Mouse (Mus musculus) MEL (cell line): ENCODE measurements around the gene Ccdc32. TPM values are rescaled to one million over a fixed set of nuclear protein-coding genes. Genes with fewer than 3 reads are reported as not detected.

Experiments
- DNase-seq: peaks from one replicate; pipeline ENCODE4 v3.0.0; 2011; ENCODE audit warnings: low read depth, low spot score
- H3K27ac ChIP-seq: 2 replicates; pipeline ENCODE4 v1.5.1; 2012; ENCODE audit warnings: low read depth, mild to moderate bottlenecking, control low read depth, low read length, moderate library complexity; ENCODE audit not compliant: control insufficient read depth
- H3K27me3 ChIP-seq, 2 experiments: fragments of 150-350 bp in 1 of 2; sonication (generic) in 1 of 2; 2 replicates each; pipeline ENCODE4 v1.6.1; 2012; ENCODE audit warnings: low read length in 2 of 2, mild to moderate bottlenecking in 2 of 2, improper control_type of control experiment in 1 of 2, moderate library complexity in 1 of 2; ENCODE audit not compliant: insufficient read depth in 2 of 2, control insufficient read depth in 1 of 2
- H3K36me3 ChIP-seq, 2 experiments: 2 replicates each; pipeline ENCODE4 v1.6.1; 2012 to 2014; ENCODE audit warnings: low read length in 2 of 2, improper control_type of control experiment in 1 of 2, inconsistent platforms in 1 of 2, mild to moderate bottlenecking in 1 of 2; ENCODE audit not compliant: insufficient read depth in 2 of 2, control insufficient read depth in 1 of 2
- H3K4me1 ChIP-seq, 2 experiments: fragments of 150-350 bp in 1 of 2; sonication (generic) in 1 of 2; 2 replicates each; pipeline ENCODE4 v1.6.1; 2012; ENCODE audit warnings: low read length in 2 of 2, improper control_type of control experiment in 1 of 2, mild to moderate bottlenecking in 1 of 2; ENCODE audit not compliant: insufficient read depth in 2 of 2, control insufficient read depth in 1 of 2
- H3K4me3 ChIP-seq, 2 experiments: fragments of 150-350 bp in 1 of 2; sonication (generic) in 1 of 2; 2 replicates each; pipeline ENCODE4 v1.5.1; 2012; ENCODE audit warnings: low read depth in 2 of 2, low read length in 2 of 2, mild to moderate bottlenecking in 2 of 2, moderate library complexity in 2 of 2, control low read depth in 1 of 2, improper control_type of control experiment in 1 of 2; ENCODE audit not compliant: control insufficient read depth in 1 of 2, insufficient read depth in 1 of 2
- H3K79me2 ChIP-seq: 2 replicates; pipeline ENCODE4 v1.6.1; 2012; ENCODE audit warnings: mild to moderate bottlenecking, low read length, moderate library complexity; ENCODE audit not compliant: control insufficient read depth, poor library complexity, insufficient read depth
- H3K9ac ChIP-seq: 2 replicates; pipeline ENCODE4 v1.6.1; 2012; ENCODE audit warnings: low read depth, mild to moderate bottlenecking, control low read depth, low read length, moderate library complexity; ENCODE audit not compliant: control insufficient read depth, poor library complexity, severe bottlenecking
- H3K9me3 ChIP-seq: fragments of 150-350 bp; sonication (generic); replicated peaks from 2 replicates; pipeline ENCODE4 v1.6.1; 2012; ENCODE audit warnings: mild to moderate bottlenecking, low read length, improper control_type of control experiment, moderate library complexity; ENCODE audit not compliant: insufficient read depth
- BHLHE40 ChIP-seq: IDR thresholded peaks from 2 replicates; pipeline ENCODE4 v1.6.1; 2012; ENCODE audit warnings: low read depth, mild to moderate bottlenecking, inconsistent platforms, low read length, improper control_type of control experiment, borderline replicate concordance
- ELF1 ChIP-seq: IDR thresholded peaks from 2 replicates; pipeline ENCODE4 v1.6.1; 2014; ENCODE audit warnings: low read depth, mild to moderate bottlenecking, inconsistent platforms, low read length, improper control_type of control experiment, moderate library complexity
- GATA1 ChIP-seq: IDR thresholded peaks from 2 replicates; pipeline ENCODE4 v1.6.1; 2011; ENCODE audit warnings: low read depth, low read length, improper control_type of control experiment
- HCFC1 ChIP-seq: IDR thresholded peaks from 2 replicates; pipeline ENCODE4 v1.6.1; 2012; ENCODE audit warnings: low read depth, mild to moderate bottlenecking, inconsistent platforms, low read length, improper control_type of control experiment, moderate library complexity
- JUND ChIP-seq: IDR thresholded peaks from 2 replicates; pipeline ENCODE4 v1.6.1; 2011; ENCODE audit warnings: low read depth, mild to moderate bottlenecking, improper control_type of control experiment, low read length
- MAX ChIP-seq: IDR thresholded peaks from 2 replicates; pipeline ENCODE4 v1.6.1; 2011; ENCODE audit warnings: low read length, improper control_type of control experiment
- MXI1 ChIP-seq: IDR thresholded peaks from 2 replicates; pipeline ENCODE4 v1.6.1; 2011; ENCODE audit warnings: mild to moderate bottlenecking, low read depth, low read length, improper control_type of control experiment
- NELFE ChIP-seq: IDR thresholded peaks from 2 replicates; pipeline ENCODE4 v1.6.1; 2011; ENCODE audit warnings: low read depth, low read length, improper control_type of control experiment
- NRF1 ChIP-seq: IDR thresholded peaks from 2 replicates; pipeline ENCODE4 v1.6.1; 2014; ENCODE audit warnings: low read depth, mild to moderate bottlenecking, inconsistent platforms, low read length, improper control_type of control experiment, moderate library complexity; ENCODE audit not compliant: poor library complexity, insufficient read depth, severe bottlenecking
- POLR2A ChIP-seq, 2 experiments: IDR thresholded peaks; 2 replicates each; pipeline ENCODE4 v1.6.1; 2011 to 2012; ENCODE audit warnings: low read length in 2 of 2, mild to moderate bottlenecking in 2 of 2, control low read depth in 1 of 2, improper control_type of control experiment in 1 of 2, low read depth in 1 of 2, moderate library complexity in 1 of 2; ENCODE audit not compliant: control insufficient read depth in 1 of 2, insufficient read depth in 1 of 2, poor library complexity in 1 of 2
- POLR2AphosphoS2 ChIP-seq: IDR thresholded peaks from 2 replicates; pipeline ENCODE4 v1.6.1; 2011; ENCODE audit warnings: low read length, improper control_type of control experiment
- RCOR1 ChIP-seq: IDR thresholded peaks from 2 replicates; pipeline ENCODE4 v1.6.1; 2012; ENCODE audit warnings: low read depth, mild to moderate bottlenecking, inconsistent platforms, low read length, improper control_type of control experiment
- SIN3A ChIP-seq: IDR thresholded peaks from 2 replicates; pipeline ENCODE4 v1.6.1; 2012; ENCODE audit warnings: low read length, improper control_type of control experiment, inconsistent platforms
- TAL1 ChIP-seq: IDR thresholded peaks from 2 replicates; pipeline ENCODE4 v1.6.1; 2012; ENCODE audit warnings: mild to moderate bottlenecking, inconsistent platforms, low read length, moderate library complexity, mixed read lengths
- TBP ChIP-seq: IDR thresholded peaks from 2 replicates; pipeline ENCODE4 v1.8.0; 2011; ENCODE audit warnings: low read depth, low read length, improper control_type of control experiment
- TCF12 ChIP-seq: IDR thresholded peaks from 2 replicates; pipeline ENCODE4 v1.6.1; 2014; ENCODE audit warnings: low read depth, mild to moderate bottlenecking, inconsistent platforms, low read length, improper control_type of control experiment, moderate library complexity
- USF2 ChIP-seq, 2 experiments: IDR thresholded peaks; 2 replicates each; pipeline ENCODE4 v1.6.1; 2011 to 2012; ENCODE audit warnings: improper control_type of control experiment in 2 of 2, low read length in 2 of 2, borderline replicate concordance in 1 of 2, inconsistent platforms in 1 of 2, low read depth in 1 of 2, mild to moderate bottlenecking in 1 of 2; ENCODE audit not compliant: insufficient read depth in 1 of 2
- ZC3H11A ChIP-seq: IDR thresholded peaks from 2 replicates; pipeline ENCODE4 v1.6.1; 2012; ENCODE audit warnings: low read depth, mild to moderate bottlenecking, inconsistent platforms, low read length, improper control_type of control experiment
- polyA plus RNA-seq, 2 experiments: library from polyadenylated mRNA; stranded (reverse) in 1 of 2; unstranded in 1 of 2; fragments of >175 nt in 1 of 2; fragments of >200 nt in 1 of 2; gene quantifications; 2 replicates each; pipeline versions ENCODE4 v1.2.1 to v1.2.4; 2012; ENCODE audit warnings: low replicate concordance in 2 of 2, low read depth in 1 of 2; ENCODE audit not compliant: insufficient read length in 2 of 2, insufficient read depth in 1 of 2, missing spikeins in 1 of 2
- total RNA-seq: library from RNA; depleted of rRNA; stranded (reverse); fragments of 300-350 nt; gene quantifications from 2 replicates; pipeline ENCODE4 v1.2.3, GENCODE M21; 2012; rRNA removed

The Ccdc32 gene
- total RNA-seq: 14.8 and 18.7 TPM in 2 replicates
- 10 to 100 TPM in 1 of 2 experiments, not detected in 1; 15.0 TPM for polyA plus RNA-seq

DNA sequence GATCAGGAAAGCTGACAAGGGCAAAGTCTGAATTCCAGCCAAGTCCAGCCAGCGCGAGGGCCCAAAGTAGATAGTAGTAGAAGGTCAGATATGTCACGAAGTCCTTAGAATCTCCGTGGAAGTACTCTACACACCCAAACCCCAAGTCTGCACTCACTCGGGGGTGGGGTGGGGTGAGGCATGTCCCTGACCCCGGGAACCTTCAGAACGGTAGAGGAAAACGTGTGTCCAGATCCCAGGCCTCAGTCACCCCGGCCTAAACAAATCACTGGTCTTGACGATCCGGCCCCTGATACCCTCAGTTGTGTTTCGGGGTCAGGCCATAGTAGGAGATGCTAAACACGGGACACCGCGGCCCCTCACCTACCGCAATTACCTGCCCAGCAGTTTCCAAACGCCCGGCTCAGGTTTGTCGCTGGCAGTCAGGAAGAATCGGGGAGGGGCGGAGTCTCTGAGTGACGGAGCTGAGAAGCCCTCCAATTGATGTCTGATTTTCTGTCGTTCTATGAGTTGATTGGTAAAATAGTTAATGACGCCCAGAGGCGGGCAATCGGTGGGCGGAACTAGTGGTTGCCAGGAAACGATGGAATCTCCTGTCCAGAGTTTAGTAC lies at the start of gene Ccdc32:
Gene Ccdc32, minus strand, starts transcription at position 453 of the 611 bp plus-strand sequence.
- Histone ChIP-seq H3K4me1 (peaks cover 7 to 21% of the 10 kb centered on the region in 2 experiments), H3K36me3 (peaks cover 0 to 29% of the 10 kb centered on the region in 2 experiments; a peak in 3 of 4 replicates), H3K9ac (peak within 1 kb of the TSS; percentile 65), H3K27me3 (no peaks in the 10 kb centered on the region), H3K9me3 (no peaks in the 10 kb centered on the region), H3K79me2 (peaks cover 7% of the 10 kb centered on the region), H3K4me3 (peak within 1 kb of the TSS; percentile 89 to 98), H3K27ac (peak within 1 kb of the TSS; percentile 10)
- peak; percentile 94 for DNase-seq
- TF ChIP-seq ZC3H11A: no peak
- TF ChIP-seq TCF12: peak; percentile 29; the same call in 1 of the 2 replicates
- peak; percentile 71 for TF ChIP-seq NELFE
- peak; percentile 65 for TF ChIP-seq ELF1
- no peak for TF ChIP-seq MAX
- peak in 1 of 2 experiments; percentile 75; a peak in 2 of 4 replicates for TF ChIP-seq POLR2A (IDR thresholded peaks at IDR 0.05; ENCODE audit: control insufficient read depth in 1 of 2, insufficient read depth in 1 of 2, low read depth in 1 of 2, low read length in 2 of 2, poor library complexity in 1 of 2)
- TF ChIP-seq MXI1: peak; percentile 53; the same call in 1 of the 2 replicates
- no peak for TF ChIP-seq RCOR1
- no peak for TF ChIP-seq BHLHE40
- TF ChIP-seq GATA1: no peak
- TF ChIP-seq HCFC1: peak; percentile 61
- TF ChIP-seq TBP: peak; percentile 29; the same call in 1 of the 2 replicates
- TF ChIP-seq SIN3A: peak; percentile 78
- peak; percentile 64; the same call in 1 of the 2 replicates for TF ChIP-seq POLR2AphosphoS2
- no peak for TF ChIP-seq USF2 (IDR thresholded peaks at IDR 0.05; ENCODE audit: borderline replicate concordance in 1 of 2, insufficient read depth in 1 of 2, low read depth in 1 of 2, low read length in 2 of 2)

DNA sequence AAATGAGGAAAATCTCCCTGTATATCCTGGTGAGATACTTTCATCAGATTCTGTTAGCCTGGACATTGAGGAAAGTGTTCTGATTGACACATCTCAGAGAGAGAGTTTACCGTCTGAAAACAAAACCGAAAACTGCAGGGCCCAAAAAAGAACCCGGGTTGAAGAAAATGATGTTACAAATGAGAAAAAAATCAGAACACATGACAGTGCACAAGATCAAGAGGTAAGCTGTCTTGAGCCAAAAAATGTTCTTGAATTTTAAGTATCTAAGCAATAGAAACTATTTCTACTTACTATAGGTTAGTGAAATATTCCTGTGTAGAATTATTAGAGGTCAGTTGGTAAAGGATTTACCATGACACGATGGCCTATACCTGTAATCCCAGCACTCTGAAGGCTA lies 43.2 kb upstream of the Ccdc32 start:
- peaks cover 0 to 55% of the 10 kb centered on the region in 2 experiments; a peak in 2 of 4 replicates for H3K36me3 ChIP-seq
- TF ChIP-seq MAX (no peak), ELF1 (no peak), NRF1 (no peak), TAL1 (no peak), RCOR1 (no peak), JUND (no peak), ZC3H11A (no peak)
- no peak overlapping the region for H3K27ac ChIP-seq
- H3K9me3 ChIP-seq: no peaks in the 10 kb centered on the region
- no peak overlapping the region for H3K4me3 ChIP-seq
- H3K79me2 ChIP-seq: no peaks in the 10 kb centered on the region
- no peaks in the 10 kb centered on the region for H3K4me1 ChIP-seq
- no peak overlapping the region for H3K9ac ChIP-seq
- DNase-seq: no peak
- H3K27me3 ChIP-seq: no peaks in the 10 kb centered on the region
